Mouse (Mus musculus) neural tube, embryonic 10.5 days (tissue): ENCODE data around the gene Ezr.

Experiments used
- DNase-seq: peaks from one replicate; pipeline ENCODE4 v3.0.0-alpha.2; 2017; ENCODE audit warnings: low spot score; ENCODE audit errors: extremely low spot score

Gene Ezr

DNA sequence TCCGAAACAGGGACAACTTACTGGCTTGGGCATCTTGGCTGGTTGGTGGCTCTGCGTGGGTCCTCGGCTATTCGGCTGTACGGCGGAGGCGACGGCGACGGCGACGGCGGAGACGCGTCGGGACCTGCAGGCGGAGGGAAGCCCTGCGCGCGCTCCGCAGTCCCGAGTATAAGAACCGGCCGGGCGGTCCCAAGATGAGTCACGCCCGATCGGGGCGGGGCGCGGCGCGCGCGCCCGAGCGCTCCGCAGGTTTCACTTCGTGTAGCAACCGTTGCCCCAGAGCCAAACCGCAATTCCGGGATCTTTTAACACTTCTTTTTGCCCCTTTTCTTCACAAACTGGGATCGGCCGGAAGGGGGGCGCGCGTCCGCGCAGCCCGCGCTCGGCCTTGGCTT lies at the start of gene Ezr:
TSS of gene Ezr (minus strand) at position 174 of the 395 bp plus-strand sequence.
- DNase-seq, result no peak

DNA sequence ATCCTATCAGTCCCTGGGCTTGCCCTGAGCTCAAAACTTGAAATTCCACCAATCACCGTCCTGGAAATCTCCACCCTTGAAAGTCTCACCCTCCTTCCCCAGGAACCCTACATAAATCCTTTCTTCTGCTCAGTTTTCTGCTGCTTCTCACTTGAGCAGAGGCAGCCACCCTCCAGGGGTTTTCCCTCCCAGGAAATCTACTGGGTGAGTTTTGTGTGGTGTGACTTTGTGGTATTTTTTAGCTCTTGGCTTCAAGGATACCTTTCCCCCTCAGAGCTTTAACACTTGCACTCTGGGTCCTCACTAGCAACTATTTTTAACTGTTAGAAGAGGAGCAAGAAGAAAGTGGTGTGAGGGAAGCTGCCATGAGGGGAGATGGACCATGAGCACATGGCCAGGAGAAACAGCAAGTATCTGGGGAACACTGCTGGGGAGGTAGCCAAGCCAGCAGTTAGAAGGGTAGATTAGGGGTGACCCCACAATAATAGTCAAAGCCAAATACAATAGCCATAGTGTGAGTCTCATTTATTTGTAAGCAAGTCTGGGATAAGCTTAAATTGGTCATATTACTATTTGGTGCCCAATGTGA lies 47.5 kb upstream of the Ezr start:
- no peak for DNase-seq

DNA sequence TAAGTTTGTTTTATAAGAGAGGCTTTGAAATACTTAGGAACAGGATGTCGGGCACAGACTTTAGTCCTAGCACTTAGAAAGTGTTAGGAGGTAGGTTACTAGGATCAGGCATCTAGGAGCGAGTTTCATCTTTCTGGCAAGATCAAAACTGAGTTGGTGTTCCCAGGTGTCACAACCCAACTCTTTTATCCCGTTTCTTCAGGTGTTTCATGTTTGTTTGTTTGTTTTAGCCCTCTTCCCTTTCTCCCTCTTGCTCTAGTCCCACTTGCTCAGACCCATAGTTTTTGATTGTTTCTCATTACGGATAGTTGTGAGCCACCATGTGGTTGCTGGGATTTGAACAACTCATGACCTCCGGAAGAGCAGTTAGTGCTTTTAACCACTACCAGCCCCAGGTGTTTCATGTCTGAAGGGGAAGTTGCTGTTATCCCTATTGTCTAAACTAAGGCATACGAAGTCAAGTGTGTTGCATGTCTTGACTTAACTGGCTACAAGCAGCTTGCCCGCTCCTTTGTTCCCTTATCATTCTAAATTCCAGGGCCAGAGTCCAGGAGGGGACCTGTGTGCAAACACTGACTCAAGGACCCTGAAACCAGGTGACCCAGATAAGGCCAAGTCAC lies 46.1 kb upstream of the Ezr start:
- no peak for DNase-seq

DNA sequence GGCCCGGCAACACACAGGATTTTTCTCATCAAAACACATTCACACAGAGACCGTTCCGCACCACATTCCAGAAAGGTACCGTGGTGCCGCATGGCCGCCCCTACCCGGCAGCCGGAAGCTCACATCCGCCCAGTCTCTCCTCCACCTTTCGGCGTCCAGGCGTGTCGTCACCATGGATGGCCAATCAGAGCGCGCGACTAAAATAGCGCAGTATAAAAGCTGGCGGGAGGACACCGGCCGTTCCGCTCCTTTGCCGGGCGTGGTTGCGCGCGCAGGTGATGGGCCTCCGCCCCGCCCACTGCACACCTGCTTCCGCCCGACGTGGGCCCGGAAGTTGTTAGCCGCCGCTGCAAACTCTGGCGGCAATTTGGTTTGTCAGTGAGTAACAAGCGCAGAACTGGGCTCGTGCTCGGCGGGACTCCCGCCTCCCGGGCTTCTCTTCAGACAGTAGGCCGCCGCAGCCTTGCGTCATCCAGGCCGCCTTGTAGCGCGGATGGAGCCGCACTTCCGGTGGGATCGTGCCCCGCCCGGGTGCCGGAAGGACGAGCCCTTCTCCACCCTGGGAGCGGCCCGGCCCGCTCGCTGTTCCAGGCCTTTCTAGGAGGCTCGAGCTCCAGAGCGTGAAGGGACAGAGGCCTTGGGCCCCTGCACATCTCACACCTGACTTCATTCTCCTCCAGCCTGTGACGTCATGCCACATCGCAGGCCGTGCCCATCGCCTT lies 45.3 kb upstream of the Ezr start:
- peak; percentile 97 for DNase-seq

DNA sequence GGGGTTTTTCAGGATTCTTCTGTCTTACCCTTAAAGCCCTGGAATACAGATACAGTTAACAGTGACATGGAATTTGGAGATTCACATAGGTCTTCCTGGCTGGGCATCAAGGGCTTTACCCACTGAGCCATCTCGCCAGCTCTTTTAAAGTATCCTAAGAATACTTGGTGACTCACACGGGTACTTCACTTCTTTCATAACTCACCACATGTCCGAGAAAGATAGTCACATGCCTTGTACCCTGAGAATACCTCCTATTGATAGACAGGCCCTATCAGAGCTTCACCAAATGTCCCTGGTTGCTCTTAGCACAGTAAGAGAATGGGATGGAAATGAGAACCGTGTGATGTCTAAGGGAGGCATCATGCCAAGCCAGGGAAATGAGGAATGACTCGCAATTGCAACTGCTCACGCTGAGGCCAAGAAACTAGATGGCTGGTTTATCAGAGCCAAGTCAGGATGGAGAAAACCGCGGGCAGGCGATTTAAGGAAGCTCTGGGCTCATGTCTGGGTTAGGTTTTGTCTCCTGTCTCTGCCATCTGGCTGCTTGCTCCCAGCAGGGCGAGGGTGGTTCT lies 44.7 kb upstream of the Ezr start:
- DNase-seq, result no peak

DNA sequence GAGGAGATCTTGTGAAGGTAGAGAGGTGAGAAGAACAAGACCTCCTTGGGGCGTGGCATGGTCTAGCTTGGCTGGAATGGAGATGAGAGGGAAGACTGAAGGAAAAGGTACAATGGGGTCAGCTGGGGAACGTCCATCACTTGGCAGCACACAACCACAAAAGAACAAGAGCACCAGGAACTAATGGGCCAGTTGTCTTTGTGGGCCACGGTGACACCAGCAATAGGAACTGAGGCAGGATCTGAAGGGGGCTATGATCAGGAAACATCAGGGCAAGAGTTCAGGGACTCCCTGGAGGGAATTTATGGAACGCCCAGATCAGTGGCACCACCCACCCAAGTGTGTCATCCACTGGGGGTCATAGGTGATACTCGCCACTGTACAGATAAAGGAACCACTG lies 34.2 kb upstream of the Ezr start:
- DNase-seq, result no peak

DNA sequence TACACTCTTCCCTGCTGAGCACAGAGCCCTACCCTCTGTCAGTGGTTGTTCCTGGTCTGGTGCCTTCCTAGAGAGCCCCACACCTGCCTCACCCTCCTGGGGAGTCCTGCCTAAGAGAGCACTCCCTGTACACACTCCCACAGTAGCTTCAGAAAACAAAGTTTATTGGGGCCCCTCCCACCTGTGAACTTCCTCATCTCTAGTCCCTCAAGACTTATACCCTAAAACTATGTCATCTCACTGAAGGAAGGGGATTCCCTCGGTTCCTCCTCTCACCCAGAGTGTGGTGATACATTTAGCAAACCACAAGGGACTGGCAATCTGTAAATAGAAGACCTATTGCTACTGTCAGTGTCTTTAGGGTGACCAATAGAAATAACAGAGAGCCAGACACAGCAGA lies 33.6 kb upstream of the Ezr start:
- no peak for DNase-seq

DNA sequence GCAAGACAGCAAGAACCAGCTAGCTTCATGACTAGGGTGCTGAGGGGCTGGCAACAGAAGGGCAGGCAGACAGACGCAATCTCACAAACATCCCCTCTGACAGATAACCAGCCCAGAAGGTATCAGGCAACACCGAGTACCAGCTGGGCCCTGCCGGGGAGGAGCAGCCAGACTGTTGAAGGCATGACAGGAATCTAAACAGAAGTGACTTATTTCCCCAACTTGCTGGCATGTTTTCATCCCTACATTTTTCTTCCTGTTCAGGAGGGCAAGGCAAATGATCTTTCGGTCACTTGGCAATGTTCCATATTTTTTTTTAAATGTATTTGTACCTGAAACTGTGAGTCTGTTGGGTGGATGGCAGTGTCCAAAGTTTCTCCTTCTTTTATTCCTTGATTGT lies 32.1 kb upstream of the Ezr start:
- no peak for DNase-seq

DNA sequence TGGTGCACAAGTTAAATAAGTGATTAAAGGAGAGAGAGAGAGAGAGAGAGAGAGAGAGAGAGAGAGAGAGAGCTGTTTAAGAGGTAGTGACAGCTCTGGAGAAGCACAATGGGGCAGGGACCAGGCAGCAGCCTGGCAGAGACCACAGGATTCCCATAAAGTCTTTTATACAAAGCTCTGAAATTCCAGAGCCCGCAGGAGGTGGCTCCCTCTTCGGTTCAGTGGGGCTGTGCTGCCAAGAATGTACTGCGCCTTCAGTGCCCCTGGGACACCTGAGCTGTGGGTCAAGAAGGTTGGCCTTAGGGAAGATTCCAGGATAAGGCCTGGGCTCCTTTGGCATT lies 30.2 kb upstream of the Ezr start:
- no peak for DNase-seq

DNA sequence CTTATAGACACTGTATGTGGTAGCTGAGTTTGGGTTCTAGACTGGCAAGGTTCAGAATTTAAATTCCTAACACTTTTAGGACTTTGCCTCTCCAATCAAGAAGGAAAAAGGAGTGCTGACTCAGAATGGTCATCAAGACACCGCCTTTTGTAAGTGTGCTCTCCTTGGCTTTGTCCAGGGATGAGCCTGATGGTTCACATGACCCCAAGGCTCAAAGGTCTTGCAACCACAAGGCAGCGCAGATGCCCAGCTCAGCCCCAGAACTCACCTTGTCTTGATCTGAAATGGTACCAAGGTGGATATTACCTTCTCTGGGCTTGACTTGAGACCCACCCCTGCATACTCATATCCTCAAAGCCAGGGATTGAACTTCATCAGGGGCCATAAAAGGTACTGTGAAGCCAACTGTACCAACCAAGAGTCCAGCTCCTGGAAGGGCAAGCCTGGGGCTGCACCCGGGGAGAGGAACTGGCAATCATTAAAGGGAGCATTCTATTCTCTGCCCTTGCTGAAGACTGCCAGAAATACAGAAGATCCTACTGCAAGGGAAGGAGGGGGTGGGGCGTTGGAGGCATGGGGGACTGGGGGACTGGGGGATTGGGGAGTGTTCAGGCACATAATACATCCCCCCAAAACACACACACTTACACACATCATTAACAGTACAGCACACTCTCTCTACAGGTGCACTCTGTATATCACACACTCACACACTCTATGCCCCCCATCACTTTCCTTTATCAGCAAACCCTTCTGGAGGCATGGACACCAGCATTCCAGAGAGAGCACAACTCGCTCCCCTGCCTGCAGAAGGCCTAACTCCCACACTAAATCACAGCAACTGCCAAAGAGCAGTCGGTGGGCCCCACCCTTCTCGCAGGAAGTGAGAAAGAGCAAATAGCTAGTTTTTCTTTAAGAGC lies 29.6 kb upstream of the Ezr start:
- DNase-seq, result no peak

DNA sequence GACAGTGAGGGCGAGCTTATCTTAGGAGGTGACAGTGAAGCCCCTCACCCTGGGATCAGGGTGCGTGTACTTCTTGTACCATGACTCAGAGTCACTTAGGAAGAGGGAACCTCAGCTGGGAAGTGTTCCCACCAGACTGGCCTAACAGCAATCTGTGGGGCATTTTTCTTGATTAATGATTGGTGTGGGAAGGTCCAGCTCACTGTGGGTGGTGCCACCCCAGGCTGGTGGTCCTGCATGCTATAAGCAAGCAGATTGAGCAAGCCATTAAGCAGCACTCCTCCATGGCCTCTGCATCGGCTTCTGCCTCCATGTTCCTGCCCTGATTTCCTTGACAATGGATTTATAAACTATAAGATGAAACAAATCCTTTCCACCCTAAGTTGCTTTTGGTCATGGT lies 26.7 kb upstream of the Ezr start:
- DNase-seq, result no peak

DNA sequence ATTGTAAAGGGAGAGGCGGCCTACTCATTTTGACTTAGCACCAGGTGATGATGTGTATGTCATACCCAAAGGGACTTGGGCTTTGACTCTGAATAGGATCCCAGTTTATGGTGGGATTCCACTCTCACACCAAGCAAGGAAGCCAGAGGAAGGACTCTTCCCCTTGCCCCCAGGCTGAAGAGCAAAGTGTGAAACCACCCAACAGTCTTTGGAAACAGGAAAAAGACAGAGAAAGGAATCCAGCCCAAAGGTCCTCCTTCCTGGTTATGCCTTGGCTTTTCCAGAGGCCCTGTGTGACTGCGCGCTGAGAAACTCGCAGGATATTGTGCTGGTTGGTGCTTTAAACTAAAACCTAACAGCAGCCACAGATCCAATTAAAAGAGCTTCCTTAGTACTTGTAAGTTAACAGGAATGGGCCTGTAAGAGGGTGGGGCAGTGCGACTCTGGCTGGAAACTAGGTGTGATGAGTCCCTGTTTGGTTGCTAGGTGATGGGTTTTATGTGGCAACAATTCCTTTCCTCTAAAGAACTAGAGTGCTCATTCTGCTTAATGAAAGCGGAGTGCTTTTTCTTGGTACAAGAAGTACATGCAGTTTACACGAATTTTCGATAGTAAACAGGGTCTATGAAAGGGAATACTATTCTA lies 26.1 kb upstream of the Ezr start:
- DNase-seq, result no peak

DNA sequence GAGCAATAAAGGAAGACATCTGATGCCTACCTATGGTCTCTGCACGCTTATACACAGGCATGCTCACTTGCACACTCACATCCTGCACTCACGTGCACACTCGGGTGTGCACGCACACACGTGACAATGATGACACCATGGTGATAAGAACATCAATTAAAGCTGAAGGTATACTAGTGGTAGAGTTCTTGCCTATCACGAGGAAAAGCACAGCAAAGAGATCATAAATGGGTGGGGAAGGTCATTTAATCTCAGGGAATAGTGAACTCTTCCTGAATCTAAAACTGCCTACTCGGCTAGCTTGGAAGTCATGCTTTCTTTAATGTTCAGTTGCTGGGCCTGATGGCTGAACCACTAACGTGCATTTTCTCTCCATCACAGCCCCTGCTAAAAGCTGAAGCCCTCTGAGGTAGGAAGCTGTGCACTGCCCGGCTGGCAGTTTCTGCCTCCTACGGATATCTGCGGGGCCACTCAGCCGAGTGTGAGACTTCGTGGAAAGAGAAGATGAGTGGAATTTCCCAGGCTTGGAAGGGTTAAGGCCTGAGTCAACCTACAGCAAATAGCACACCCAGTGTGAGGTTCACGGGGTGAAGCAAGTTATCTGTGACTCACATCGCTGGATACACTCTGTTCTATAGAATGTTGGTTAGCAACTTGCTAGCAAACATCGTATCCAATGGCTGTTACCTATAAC lies 25.4 kb upstream of the Ezr start:
- DNase-seq, result no peak

DNA sequence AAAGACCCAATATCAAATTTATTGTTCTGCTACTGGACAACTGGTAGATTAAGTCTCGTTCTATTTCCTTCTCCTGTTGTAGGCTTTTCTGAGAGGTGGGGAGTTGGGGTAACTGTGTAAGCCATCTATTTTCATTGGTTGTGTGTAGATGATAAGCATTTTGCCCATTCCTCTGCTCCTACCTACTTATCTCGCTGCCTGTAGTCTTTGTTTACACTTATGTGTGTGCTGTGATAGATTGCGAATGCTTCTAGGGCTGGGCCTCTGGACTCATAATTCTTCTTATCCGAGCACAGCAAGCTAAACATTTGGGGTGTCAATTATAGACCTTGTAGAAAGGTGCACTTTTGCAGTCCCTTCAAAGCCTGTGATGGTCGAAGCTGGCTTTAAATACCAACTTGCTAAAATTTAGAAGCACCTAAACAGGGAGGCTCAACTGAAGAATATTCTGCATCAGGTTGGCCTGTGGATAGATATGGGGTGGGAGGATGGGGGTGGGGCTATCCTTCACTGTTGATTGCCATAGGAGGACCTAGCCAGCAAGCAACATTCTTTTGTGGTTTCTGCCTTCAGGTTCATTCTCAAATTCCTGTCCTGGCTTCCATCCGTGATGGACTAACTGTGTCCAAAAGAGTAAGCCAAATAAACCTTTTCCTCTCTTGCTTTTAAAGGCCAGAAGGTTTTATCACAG lies 22.4 kb upstream of the Ezr start:
- DNase-seq, result no peak

DNA sequence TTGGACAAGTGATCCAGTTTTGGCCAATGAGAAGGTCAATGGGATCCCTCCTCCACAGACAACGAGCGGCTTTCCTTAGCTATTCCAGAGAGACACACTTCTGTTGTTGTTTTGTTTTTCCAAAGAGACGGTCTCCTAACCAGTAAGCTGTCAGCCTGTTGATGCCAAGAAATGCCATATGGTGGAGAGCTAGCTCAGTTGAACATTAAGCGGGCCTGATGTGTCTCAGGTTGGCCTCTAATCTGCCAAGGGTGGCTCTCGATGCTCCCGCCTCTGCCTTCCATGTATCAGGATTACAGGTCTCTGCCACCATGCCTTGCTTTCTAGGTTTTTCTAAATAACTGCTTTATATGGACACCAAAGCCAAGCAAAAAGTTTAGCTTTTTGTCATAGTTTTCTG lies 21.5 kb upstream of the Ezr start:
- no peak for DNase-seq

DNA sequence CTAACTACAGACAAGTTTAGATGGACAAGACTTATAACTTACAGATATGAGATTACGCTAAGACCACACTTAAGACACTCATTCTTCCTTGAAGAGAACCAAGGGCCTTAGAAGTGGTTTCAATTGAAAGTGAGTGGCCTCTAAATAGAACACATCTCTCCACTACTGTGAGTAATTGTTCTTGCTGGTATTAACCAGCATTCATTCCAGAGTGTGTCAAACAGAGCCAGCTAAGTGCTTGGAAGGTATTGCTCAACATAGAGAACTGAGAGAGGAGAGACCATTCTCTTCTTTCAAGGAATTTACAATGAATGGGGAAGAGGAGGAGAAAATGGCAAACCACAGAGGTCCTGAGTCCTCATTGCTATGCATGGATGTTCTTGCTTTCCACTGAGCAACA lies 21.0 kb upstream of the Ezr start:
- DNase-seq, result no peak

DNA sequence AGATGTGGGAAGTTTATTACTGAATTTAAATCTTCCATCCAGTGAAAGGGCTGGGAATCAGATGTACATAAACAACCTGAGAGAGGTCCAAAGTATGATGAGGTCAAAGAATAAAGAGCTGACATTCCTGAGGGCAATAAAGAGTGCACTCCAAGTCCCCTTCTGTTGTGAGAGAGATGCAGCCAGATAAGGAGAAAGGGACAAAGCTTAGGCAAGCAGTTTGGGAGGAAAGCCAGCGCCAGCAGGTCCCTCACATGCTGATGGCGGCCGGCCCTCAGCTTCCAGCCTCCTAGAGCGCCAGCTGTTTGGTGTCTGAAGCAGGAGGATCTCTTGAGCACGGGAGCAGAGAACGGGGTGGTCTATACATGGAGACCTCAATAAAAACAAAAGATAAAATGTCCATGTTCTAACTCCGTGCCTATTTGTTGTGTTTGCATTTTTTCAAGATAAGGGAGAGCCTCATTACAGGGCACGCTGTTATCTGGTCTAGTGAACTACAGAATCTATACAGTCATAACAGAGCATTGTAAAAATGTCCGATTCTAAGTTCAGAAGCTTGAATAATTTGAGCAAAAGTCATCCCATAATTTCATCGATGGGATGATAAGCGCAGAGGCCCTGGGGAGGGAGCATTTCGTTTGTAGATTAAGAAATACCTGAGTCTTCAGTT lies 15.9 kb upstream of the Ezr start:
- DNase-seq, result no peak

DNA sequence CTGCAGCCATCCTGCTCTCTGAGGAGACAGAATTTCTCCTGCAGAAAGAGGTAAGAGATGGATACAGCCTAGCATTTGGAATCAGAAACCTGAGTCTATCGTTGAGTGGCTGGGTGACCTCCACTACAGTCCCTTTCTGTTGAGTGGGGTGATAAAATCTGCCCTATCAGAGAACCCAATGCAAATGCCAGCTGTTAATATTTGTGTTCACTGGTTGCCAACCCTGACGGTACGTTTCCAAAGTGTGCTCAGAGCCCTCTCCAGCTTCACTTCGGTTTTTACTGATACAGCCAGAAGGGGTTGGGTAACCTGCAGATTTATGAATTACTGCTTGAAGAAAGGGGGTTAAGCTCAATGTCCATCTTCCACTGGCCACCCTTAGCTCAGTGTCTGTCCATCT lies 14.9 kb upstream of the Ezr start:
- DNase-seq, result no peak

DNA sequence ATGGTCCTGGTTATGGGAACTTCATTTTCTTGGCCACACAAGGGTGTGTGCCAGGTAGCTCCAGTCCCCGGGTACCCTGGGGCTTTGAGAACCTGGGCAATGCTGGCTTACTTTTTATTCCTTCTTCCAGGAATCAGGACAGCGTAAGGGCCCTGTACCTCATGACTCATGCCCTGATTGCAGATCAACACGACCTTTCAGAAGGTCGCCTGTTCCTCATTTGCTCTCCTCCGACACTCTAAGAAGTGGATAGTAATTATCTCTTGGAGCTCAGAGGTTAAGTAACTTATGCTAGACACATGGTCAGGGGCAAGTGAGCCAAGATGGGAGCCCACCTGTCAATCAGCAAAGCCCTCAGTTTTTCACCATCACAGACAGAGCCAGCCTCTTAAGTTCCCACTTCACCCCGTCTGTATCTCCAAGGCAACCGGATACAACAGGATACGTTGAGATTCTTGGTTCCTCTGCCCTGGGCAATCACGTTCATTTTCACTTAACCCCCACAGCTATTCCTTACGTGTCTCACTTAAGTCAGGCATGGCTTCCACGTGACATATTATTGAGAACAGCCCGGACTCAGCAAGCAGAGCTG lies 11.7 kb upstream of the Ezr start:
- DNase-seq, result no peak
